Mouse (Mus musculus) megakaryocyte, embryonic 14.5 days (primary cell): ENCODE measurements around the gene Ipmk.

ENCODE experiments used
- FLI1 ChIP-seq: IDR thresholded peaks from 2 replicates; pipeline ENCODE4 v1.6.1; 2012; ENCODE audit warnings: low read length, inconsistent platforms, mixed read lengths
- GATA1 ChIP-seq: IDR thresholded peaks from 3 replicates; pipeline ENCODE4 v1.6.1; 2012; ENCODE audit warnings: mixed read lengths, low read length, inconsistent platforms, borderline replicate concordance

GRCm38 (mm10) chr10:71348637-71349280, 1.2 kb downstream of the Ipmk start:
- no peak for TF ChIP-seq FLI1
- no peak for TF ChIP-seq GATA1
